Mouse (Mus musculus): ENCODE data around the gene Ano6. TPM values are rescaled to one million over a fixed set of nuclear protein-coding genes. Genes with fewer than 3 reads are reported as not detected.

Ano6 gene
- polyA plus RNA-seq (2015; fragmentation: Nextera tagmentation; extraction: Ambion mirVana) = 17.0 and 18.7 TPM in 2 replicates

GRCm38 (mm10) chr15:95790529-95791071 lies at the start of gene Ano6:
Gene Ano6, plus strand, starts transcription at chr15:95790843.

Small RNAs within 50 kb of the gene (microRNA-seq; reads per million reads assigned to microRNA genes)
- gene Gm25070 = not detected

Other genes starting within 250 kb of the Ano6 start
- 42.0 and 49.8 TPM in 2 replicates for gene Dbx2, start 134.9 kb upstream of the Ano6 start, polyA plus RNA-seq (2015; fragmentation: Nextera tagmentation; extraction: Ambion mirVana)